Mouse (Mus musculus) spleen, postnatal 14 days (tissue): ENCODE results near the gene Stab2.

Experiments
- DNase-seq, 2 experiments: peaks; one replicate each; pipeline ENCODE4 v3.0.0; 2021 to 2022; ENCODE audit warnings: low spot score in 2 of 2

Stab2 gene

GRCm38 (mm10) chr10:87007385-87008214 lies at the start of gene Stab2:
Gene Stab2 (minus strand): TSS chr10:87008025.
- DNase-seq: no peak

GRCm38 (mm10) chr10:87051714-87052113 lies 43.9 kb upstream of the Stab2 start:
- no peak for DNase-seq

- DNase-seq: no peak
Measured at GRCm38 (mm10) chr10:87049179-87049578, 41.4 kb upstream of the Stab2 start.

GRCm38 (mm10) chr10:87046931-87047468 lies 39.2 kb upstream of the Stab2 start:
- no peak for DNase-seq

- DNase-seq: no peak
Measured at GRCm38 (mm10) chr10:87046469-87046868, 38.6 kb upstream of the Stab2 start.

GRCm38 (mm10) chr10:87045273-87045672 lies 37.4 kb upstream of the Stab2 start:
- DNase-seq: no peak

GRCm38 (mm10) chr10:87041265-87041664 lies 33.4 kb upstream of the Stab2 start:
- no peak for DNase-seq

GRCm38 (mm10) chr10:87039800-87040199 lies 32.0 kb upstream of the Stab2 start:
- DNase-seq: no peak

- DNase-seq: no peak
Measured at GRCm38 (mm10) chr10:87039340-87039739, 31.5 kb upstream of the Stab2 start.

- no peak for DNase-seq
Measured at GRCm38 (mm10) chr10:87037062-87037461, 29.2 kb upstream of the Stab2 start.

GRCm38 (mm10) chr10:87036271-87036703 lies 28.5 kb upstream of the Stab2 start:
- no peak for DNase-seq

GRCm38 (mm10) chr10:87035866-87036265 lies 28.0 kb upstream of the Stab2 start:
- DNase-seq: no peak

- no peak for DNase-seq
Measured at GRCm38 (mm10) chr10:87032768-87033167, 24.9 kb upstream of the Stab2 start.

GRCm38 (mm10) chr10:87024884-87025283 lies 17.1 kb upstream of the Stab2 start:
- peak; percentile 25 to 65 for DNase-seq

- peak in 1 of 2 experiments; percentile 10 for DNase-seq
Measured at GRCm38 (mm10) chr10:87020711-87021110, 12.9 kb upstream of the Stab2 start.

GRCm38 (mm10) chr10:87018876-87019275 lies 11.1 kb upstream of the Stab2 start:
- no peak for DNase-seq

GRCm38 (mm10) chr10:87016151-87016692 lies 8.4 kb upstream of the Stab2 start:
- DNase-seq: no peak

- no peak for DNase-seq
Measured at GRCm38 (mm10) chr10:87015403-87015802, 7.6 kb upstream of the Stab2 start.

- no peak for DNase-seq
Measured at GRCm38 (mm10) chr10:87014391-87014965, 6.7 kb upstream of the Stab2 start.

GRCm38 (mm10) chr10:87012087-87012486 lies 4.3 kb upstream of the Stab2 start:
- no peak for DNase-seq

- DNase-seq: no peak
Measured at GRCm38 (mm10) chr10:87008215-87008499, 332 bp upstream of the Stab2 start.

- no peak for DNase-seq
Measured at GRCm38 (mm10) chr10:86992238-86992976, 15.4 kb downstream of the Stab2 start.
